Mouse (Mus musculus): ENCODE results near the gene Ufc1. TPM values are rescaled to one million over a fixed set of nuclear protein-coding genes. Genes with fewer than 3 reads are reported as not detected.

The Ufc1 gene
- total and polyA plus RNA-seq, 3 experiments, result 71.4 to 115 (median 98.4) TPM

DNA sequence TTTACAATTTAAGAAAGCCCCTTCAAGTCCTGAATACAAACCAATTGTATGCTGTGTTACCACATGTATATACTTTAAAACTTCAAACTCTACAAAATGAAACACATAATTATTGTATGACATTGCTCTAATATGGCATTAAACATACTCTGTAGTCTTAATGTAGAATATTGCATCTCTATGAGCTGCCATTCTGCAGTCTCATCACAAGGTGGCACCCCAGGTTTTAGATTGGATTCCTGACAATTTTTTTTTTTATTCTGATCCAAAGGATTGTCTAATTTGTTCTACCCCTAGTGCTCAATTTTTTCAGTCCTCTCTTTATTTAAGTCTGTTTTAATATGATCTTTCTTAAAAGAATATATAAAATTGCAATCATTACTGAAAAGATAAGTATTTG is 26.6 kb upstream of the Ufc1 start:
- no peak overlapping the region for H3K4me3 ChIP-seq (replicated peaks in 1 of 3; ENCODE audit: low read depth in 2 of 3, low read length in 2 of 3, poor library complexity in 1 of 3)
- no peaks in the 10 kb centered on the region for H3K27me3 ChIP-seq (replicated peaks)
- in situ Hi-C loops (cut with MboI; ENCODE audit: low pct_ligation_motif_present, low pct_unique_long_range_greater_than_20kb, low sequenced_read_pairs), result no loop called here
- H3K79me2 ChIP-seq (replicated peaks; ENCODE audit: control insufficient read depth, extremely low read depth, insufficient read depth, poor library complexity, severe bottlenecking), result peaks cover 7% of the 10 kb centered on the region
- no peak overlapping the region for H3K9ac ChIP-seq (ENCODE audit: insufficient read depth, low read depth)
- H3K9me3 ChIP-seq (replicated peaks; ENCODE audit: low read length), result no peaks in the 10 kb centered on the region
- H3K4me1 ChIP-seq (ENCODE audit: control insufficient read depth in 1 of 2, insufficient read depth in 2 of 2), result peaks cover 3 to 23% of the 10 kb centered on the region in 2 experiments; a peak in 3 of 4 replicates
- no peak for DNase-seq (ENCODE audit: extremely low read depth)
- H3K4me2 ChIP-seq (ENCODE audit: insufficient read depth, low read depth, poor library complexity, severe bottlenecking), result no peak overlapping the region
- peaks cover 2 to 24% of the 10 kb centered on the region in 2 experiments for H3K36me3 ChIP-seq (replicated peaks in 1 of 2; ENCODE audit: control insufficient read depth in 1 of 2, insufficient read depth in 1 of 2, low read length in 1 of 2)
- dilution Hi-C loops (cut with MboI; ENCODE audit: extremely low pct_ligation_motif_present, extremely low pct_unique_long_range_greater_than_20kb, low sequenced_read_pairs), result no loop called here
- no peak overlapping the region for H3K27ac ChIP-seq (ENCODE audit: insufficient read depth, low read depth)
- TF ChIP-seq RCOR1 (conservative IDR thresholded peaks at IDR 0.05; ENCODE audit: low read depth, low read length) (no peak), MAFK (IDR thresholded peaks at IDR 0.05; ENCODE audit: insufficient replicate concordance, low read length) (no peak), TCF12 (IDR thresholded peaks at IDR 0.05; ENCODE audit: low read depth, low read length) (no peak), IRF4 (IDR thresholded peaks at IDR 0.05; ENCODE audit: low read depth, low read length) (no peak), PAX5 (IDR thresholded peaks at IDR 0.05; ENCODE audit: low read length) (no peak), ZNF384 (IDR thresholded peaks at IDR 0.05; ENCODE audit: low read depth, low read length) (peak; percentile 99), RAD21 (IDR thresholded peaks at IDR 0.05; ENCODE audit: low read depth, low read length) (peak; percentile 92), EP300 (IDR thresholded peaks at IDR 0.05; ENCODE audit: low read length) (no peak), HCFC1 (IDR thresholded peaks at IDR 0.05; ENCODE audit: low read depth, low read length) (no peak), CTCF (conservative IDR thresholded peaks at IDR 0.05 in 1 of 2, IDR thresholded peaks at IDR 0.05 in 1 of 2; ENCODE audit: low read depth in 2 of 2, low read length in 2 of 2) (peak in 1 of 2 experiments; percentile 93; a peak in 3 of 4 replicates), ZMIZ1 (IDR thresholded peaks at IDR 0.05; ENCODE audit: low read depth, low read length) (no peak), BHLHE40 (IDR thresholded peaks at IDR 0.05; ENCODE audit: low read depth, low read length) (no peak), GABPA (IDR thresholded peaks at IDR 0.05; ENCODE audit: insufficient replicate concordance, low read depth, low read length) (no peak), SMC3 (IDR thresholded peaks at IDR 0.05; ENCODE audit: low read depth, low read length) (peak; percentile 77), E2F4 (IDR thresholded peaks at IDR 0.05; ENCODE audit: insufficient replicate concordance, low read depth, low read length) (no peak), POLR2A (IDR thresholded peaks at IDR 0.05; ENCODE audit: low read depth, low read length) (no peak; the same call in 1 of the 2 replicates), MYC (IDR thresholded peaks at IDR 0.05; ENCODE audit: low read depth, low read length) (no peak), CHD1 (IDR thresholded peaks at IDR 0.05; ENCODE audit: low read depth, low read length) (no peak), TBP (conservative IDR thresholded peaks at IDR 0.05; ENCODE audit: low read depth, low read length) (no peak)

DNA sequence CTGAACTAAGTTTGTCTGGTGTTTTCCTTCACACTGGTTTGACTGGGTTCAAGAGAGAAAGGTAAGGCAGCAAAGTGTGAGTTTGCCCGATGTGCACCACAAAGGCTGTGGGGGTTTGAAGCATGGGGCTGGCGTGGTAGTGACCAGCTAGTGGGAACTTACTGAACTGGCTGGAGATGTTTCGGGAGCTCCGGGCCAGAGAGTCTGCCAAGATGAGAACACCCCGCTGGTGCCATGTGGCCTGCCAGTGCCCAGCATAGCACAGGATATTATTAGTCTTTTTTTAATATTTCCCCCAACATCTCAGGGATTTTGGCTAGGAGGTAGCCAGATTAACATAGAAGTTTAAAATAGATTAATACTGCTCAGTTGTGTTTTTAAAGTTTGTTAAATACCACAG is 25.3 kb upstream of the Ufc1 start:
- Histone ChIP-seq H3K27me3 (replicated peaks) (no peaks in the 10 kb centered on the region), H3K4me2 (ENCODE audit: insufficient read depth, low read depth, poor library complexity, severe bottlenecking) (no peak overlapping the region), H3K9me3 (replicated peaks; ENCODE audit: low read length) (no peaks in the 10 kb centered on the region), H3K4me3 (replicated peaks in 1 of 3; ENCODE audit: low read depth in 2 of 3, low read length in 2 of 3, poor library complexity in 1 of 3) (no peak overlapping the region), H3K9ac (ENCODE audit: insufficient read depth, low read depth) (no peak overlapping the region), H3K27ac (ENCODE audit: insufficient read depth, low read depth) (no peak overlapping the region), H3K36me3 (replicated peaks in 1 of 2; ENCODE audit: control insufficient read depth in 1 of 2, insufficient read depth in 1 of 2, low read length in 1 of 2) (peaks cover 0 to 15% of the 10 kb centered on the region in 2 experiments), H3K79me2 (replicated peaks; ENCODE audit: control insufficient read depth, extremely low read depth, insufficient read depth, poor library complexity, severe bottlenecking) (no peaks in the 10 kb centered on the region), H3K4me1 (ENCODE audit: control insufficient read depth in 1 of 2, insufficient read depth in 2 of 2) (peaks cover 0 to 12% of the 10 kb centered on the region in 2 experiments; a peak in 2 of 4 replicates)
- dilution Hi-C loops (cut with MboI; ENCODE audit: extremely low pct_ligation_motif_present, extremely low pct_unique_long_range_greater_than_20kb, low sequenced_read_pairs) (no loop called here), in situ Hi-C loops (cut with MboI; ENCODE audit: low pct_ligation_motif_present, low pct_unique_long_range_greater_than_20kb, low sequenced_read_pairs) (no loop called here)
- DNase-seq (ENCODE audit: extremely low read depth), result no peak
- TF ChIP-seq ZKSCAN1 (IDR thresholded peaks at IDR 0.05; ENCODE audit: borderline replicate concordance, low read depth, low read length), result no peak
- no peak for TF ChIP-seq JUND (conservative IDR thresholded peaks at IDR 0.05; ENCODE audit: low read depth, low read length)
- no peak for TF ChIP-seq ETS1 (conservative IDR thresholded peaks at IDR 0.05; ENCODE audit: low read depth, low read length)
- no peak for TF ChIP-seq CHD2 (IDR thresholded peaks at IDR 0.05; ENCODE audit: low read length)
- no peak for TF ChIP-seq RAD21 (IDR thresholded peaks at IDR 0.05; ENCODE audit: low read depth, low read length)
- TF ChIP-seq CHD1 (IDR thresholded peaks at IDR 0.05; ENCODE audit: low read depth, low read length), result no peak
- no peak for TF ChIP-seq E2F4 (IDR thresholded peaks at IDR 0.05; ENCODE audit: insufficient replicate concordance, low read depth, low read length)
- no peak for TF ChIP-seq TBP (conservative IDR thresholded peaks at IDR 0.05; ENCODE audit: low read depth, low read length)
- TF ChIP-seq USF2 (conservative IDR thresholded peaks at IDR 0.05; ENCODE audit: low read depth, low read length), result no peak
- no peak for TF ChIP-seq MYC (IDR thresholded peaks at IDR 0.05; ENCODE audit: low read depth, low read length)
- no peak for TF ChIP-seq TCF12 (IDR thresholded peaks at IDR 0.05; ENCODE audit: low read depth, low read length)
- no peak for TF ChIP-seq MEF2A (IDR thresholded peaks at IDR 0.05; ENCODE audit: borderline replicate concordance, low read depth, low read length)
- no peak for TF ChIP-seq SIN3A (IDR thresholded peaks at IDR 0.05; ENCODE audit: low read length)
- TF ChIP-seq NRF1 (IDR thresholded peaks at IDR 0.05; ENCODE audit: low read depth, low read length), result no peak
- TF ChIP-seq CTCF (conservative IDR thresholded peaks at IDR 0.05 in 1 of 2, IDR thresholded peaks at IDR 0.05 in 1 of 2; ENCODE audit: low read depth in 2 of 2, low read length in 2 of 2), result no peak
- no peak for TF ChIP-seq KAT2A (IDR thresholded peaks at IDR 0.05; ENCODE audit: insufficient replicate concordance, low read length)
- no peak for TF ChIP-seq POLR2A (IDR thresholded peaks at IDR 0.05; ENCODE audit: low read depth, low read length)
- no peak for TF ChIP-seq ZNF384 (IDR thresholded peaks at IDR 0.05; ENCODE audit: low read depth, low read length)
- TF ChIP-seq MAFK (IDR thresholded peaks at IDR 0.05; ENCODE audit: insufficient replicate concordance, low read length), result no peak
- no peak for TF ChIP-seq ZMIZ1 (IDR thresholded peaks at IDR 0.05; ENCODE audit: low read depth, low read length)
